In the genomic region with DNA sequence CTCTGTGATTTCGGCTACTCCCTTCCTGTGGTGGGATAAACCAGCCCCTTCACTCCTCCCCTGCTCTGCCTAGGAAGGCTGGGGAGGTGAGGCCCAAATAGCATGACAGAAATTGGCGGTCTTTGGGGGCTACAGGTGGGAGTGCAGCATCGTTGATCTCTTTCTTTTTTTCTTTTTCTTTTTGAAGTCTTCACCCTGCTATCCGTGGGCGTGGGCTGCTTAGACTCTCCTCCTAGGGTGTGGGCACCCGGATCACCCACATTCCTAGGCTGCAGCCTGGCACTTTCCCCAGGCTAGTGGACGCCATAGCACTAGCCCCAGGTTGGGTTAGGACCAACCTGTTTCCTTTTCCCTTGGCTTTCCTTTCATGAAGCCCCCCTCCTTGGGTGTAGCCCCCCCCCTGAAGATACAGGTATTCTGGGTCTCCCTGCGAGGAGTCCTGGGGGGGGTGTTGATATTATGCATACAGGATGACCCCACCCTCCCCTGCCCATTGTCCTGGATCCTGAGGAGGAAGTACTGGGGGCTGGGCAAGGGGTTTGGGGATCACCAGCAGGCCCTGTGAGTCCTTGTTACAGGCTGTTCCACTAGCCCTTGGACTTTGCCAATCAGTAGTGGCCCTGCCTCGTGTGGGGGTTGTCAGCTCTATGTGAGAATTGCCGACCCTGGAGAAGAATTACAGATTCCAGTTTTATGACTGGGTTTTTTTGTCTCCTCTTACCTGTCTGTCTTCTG, we compare ENCODE assay signal across 8 mouse cellular contexts. TPM values are rescaled to one million over a fixed set of nuclear protein-coding genes. Genes with fewer than 3 reads are reported as not detected.
A peak's percentile ranks its signal among the peaks of the same experiment; 100 is the strongest.
DNase-seq lines count a peak whose midpoint lies in the region; ATAC-seq and TF ChIP-seq lines count a peak whose summit lies in the region.

No protein-coding gene starts in this region.

- peak overlapping the region; percentile 92 for H3K4me2 ChIP-seq in heart, embryonic 11.5 days
- peak overlapping the region; percentile 82 for H3K4me2 ChIP-seq in midbrain, postnatal 0 days (ENCODE audit: low read depth, low read length, poor library complexity, severe bottlenecking)

- peak; percentile 23 for DNase-seq in 3T3-L1 (ENCODE audit: low read depth, low spot score)
- DNase-seq in limb, embryonic 10.5 days (ENCODE audit: low spot score): no peak
- no peak for DNase-seq in midbrain, postnatal 0 days (ENCODE audit: low spot score)
- DNase-seq in ovary, adult 18-20 months (ENCODE audit: low spot score): no peak
- DNase-seq in layer of hippocampus, postnatal 36 days: no peak

- peak overlapping the region; percentile 95 for H3K9ac ChIP-seq in heart, embryonic 11.5 days (ENCODE audit: low read depth, low read length)
- H3K9ac ChIP-seq in midbrain, postnatal 0 days (replicated peaks; ENCODE audit: low read length, poor library complexity, severe bottlenecking): peak overlapping the region; percentile 95

- no peak for TF ChIP-seq CTCF in E14TG2a.4 (conservative IDR thresholded peaks at IDR 0.05; ENCODE audit: low read length)
- TF ChIP-seq CTCF in midbrain, postnatal 0 days (IDR thresholded peaks at IDR 0.05): no peak

- no peaks in the 10 kb centered on the region for H3K9me3 ChIP-seq in E14TG2a.4 (ENCODE audit: low read length)
- no peaks in the 10 kb centered on the region for H3K9me3 ChIP-seq in heart, embryonic 11.5 days (replicated peaks; ENCODE audit: control insufficient read depth, low read length)
- no peaks in the 10 kb centered on the region for H3K9me3 ChIP-seq in limb, embryonic 10.5 days (replicated peaks)
- H3K9me3 ChIP-seq in midbrain, postnatal 0 days (ENCODE audit: low read length): no peaks in the 10 kb centered on the region

- peak overlapping the region; percentile 94 for H3K27ac ChIP-seq in heart, embryonic 11.5 days (ENCODE audit: low read depth, low read length)
- H3K27ac ChIP-seq in limb, embryonic 10.5 days: peak overlapping the region; percentile 96
- no peak overlapping the region for H3K27ac ChIP-seq in midbrain, postnatal 0 days (ENCODE audit: low read depth, low read length)

- 11% methylated on average over 10 of the region's 10 CpGs for WGBS in heart, embryonic 11.5 days (ENCODE audit: insufficient replicate concordance)
- 11% methylated on average over 10 of the region's 10 CpGs for whole genome bisulfite sequencing in limb, embryonic 10.5 days
- 14% methylated on average over 10 of the region's 10 CpGs for WGBS in midbrain, postnatal 0 days

- no peaks in the 10 kb centered on the region for H3K27me3 ChIP-seq in E14TG2a.4 (ENCODE audit: insufficient read depth, low read length)
- H3K27me3 ChIP-seq in heart, embryonic 11.5 days (ENCODE audit: control insufficient read depth, insufficient read depth, low read length): no peaks in the 10 kb centered on the region
- H3K27me3 ChIP-seq in limb, embryonic 10.5 days (ENCODE audit: low read depth, poor library complexity, severe bottlenecking): no peaks in the 10 kb centered on the region
- H3K27me3 ChIP-seq in midbrain, postnatal 0 days (ENCODE audit: insufficient read depth, low read length): no peaks in the 10 kb centered on the region

- peak overlapping the region; percentile 92 for H3K4me3 ChIP-seq in E14TG2a.4 (replicated peaks; ENCODE audit: low read length)
- peak overlapping the region; percentile 92 for H3K4me3 ChIP-seq in heart, embryonic 11.5 days (ENCODE audit: low read depth, low read length)
- H3K4me3 ChIP-seq in limb, embryonic 10.5 days: peak overlapping the region; percentile 96
- H3K4me3 ChIP-seq in midbrain, postnatal 0 days (ENCODE audit: low read depth, low read length): peak overlapping the region; percentile 98

- H3K36me3 ChIP-seq in E14TG2a.4 (ENCODE audit: insufficient read depth, low read length): peaks cover 41% of the 10 kb centered on the region
- H3K36me3 ChIP-seq in heart, embryonic 11.5 days (ENCODE audit: control insufficient read depth, insufficient read depth, low read length): peaks cover 21% of the 10 kb centered on the region
- H3K36me3 ChIP-seq in limb, embryonic 10.5 days: peaks cover 42% of the 10 kb centered on the region
- peaks cover 32% of the 10 kb centered on the region for H3K36me3 ChIP-seq in midbrain, postnatal 0 days (ENCODE audit: insufficient read depth, low read length)

- ATAC-seq in heart, embryonic 11.5 days (replicated peaks; ENCODE audit: insufficient number of reproducible peaks, low FRiP score, low TSS enrichment): no peak
- no peak for ATAC-seq in midbrain, postnatal 0 days (ENCODE audit: low FRiP score)
- ATAC-seq in activated CD4-positive, CD25-positive, alpha-beta regulatory T cell, adult 4 months: no peak

- peaks cover 52% of the 10 kb centered on the region for H3K4me1 ChIP-seq in E14TG2a.4 (replicated peaks; ENCODE audit: low read depth, low read length)
- peaks cover 20% of the 10 kb centered on the region for H3K4me1 ChIP-seq in heart, embryonic 11.5 days (ENCODE audit: control insufficient read depth, insufficient read depth, low read length)
- peaks cover 34% of the 10 kb centered on the region for H3K4me1 ChIP-seq in limb, embryonic 10.5 days
- peaks cover 9% of the 10 kb centered on the region; the same call in 1 of the 2 replicates for H3K4me1 ChIP-seq in midbrain, postnatal 0 days (ENCODE audit: insufficient read depth, low read length)

RNA-seq across cellular contexts. Expression of a gene that starts 1.0 kb away (rescaled TPM):
- 9.8 and 11.4 TPM in 2 replicates for polyA plus RNA-seq in heart, embryonic 11.5 days (2014; fragmentation: Nextera tagmentation; extraction: Ambion mirVana)
- 2.0 and 2.2 TPM in 2 replicates for polyA plus RNA-seq in limb, embryonic 10.5 days (2016; fragmentation: Nextera tagmentation; extraction: Ambion mirVana)
- 30.9 and 31.7 TPM in 2 replicates for total RNA-seq in midbrain, postnatal 0 days (2014; rRNA removed)
- 1.6 and 1.9 TPM in 2 replicates for polyA plus RNA-seq in midbrain, postnatal 0 days (2015; fragmentation: Nextera tagmentation; extraction: Ambion mirVana)
- polyA plus RNA-seq in activated CD4-positive, CD25-positive, alpha-beta regulatory T cell, adult 4 months (2017; shearing (Covaris generic)): 1 to 10 TPM; 1.5 TPM
- 10 to 100 TPM; 75.2 to 83.8 TPM for total RNA-seq in layer of hippocampus, postnatal 36 days (2021)

RNA-seq across cellular contexts. Expression of a gene that starts 1.4 kb away (rescaled TPM):
- polyA plus RNA-seq in heart, embryonic 11.5 days (2014; fragmentation: Nextera tagmentation; extraction: Ambion mirVana): 0.89 and 2.2 TPM in 2 replicates
- 1.1 and 1.2 TPM in 2 replicates for polyA plus RNA-seq in limb, embryonic 10.5 days (2016; fragmentation: Nextera tagmentation; extraction: Ambion mirVana)
- total RNA-seq in midbrain, postnatal 0 days (2014; rRNA removed): 1.7 and 4.8 TPM in 2 replicates
- 2.1 and 2.2 TPM in 2 replicates for polyA plus RNA-seq in midbrain, postnatal 0 days (2015; fragmentation: Nextera tagmentation; extraction: Ambion mirVana)
- polyA plus RNA-seq in activated CD4-positive, CD25-positive, alpha-beta regulatory T cell, adult 4 months (2017; shearing (Covaris generic)): under 1 TPM in 1 of 2 experiments, not detected in 1; 0.63 TPM
- total RNA-seq in layer of hippocampus, postnatal 36 days (2021): 1 to 10 TPM; 3.0 to 3.5 TPM

RNA-seq across cellular contexts. Expression of a gene that starts 13.5 kb away (rescaled TPM):
- polyA plus RNA-seq in heart, embryonic 11.5 days (2014; fragmentation: Nextera tagmentation; extraction: Ambion mirVana): 10.6 and 14.4 TPM in 2 replicates
- 8.9 and 11.6 TPM in 2 replicates for polyA plus RNA-seq in limb, embryonic 10.5 days (2016; fragmentation: Nextera tagmentation; extraction: Ambion mirVana)
- total RNA-seq in midbrain, postnatal 0 days (2014; rRNA removed): 20.3 and 24.0 TPM in 2 replicates
- polyA plus RNA-seq in midbrain, postnatal 0 days (2015; fragmentation: Nextera tagmentation; extraction: Ambion mirVana): 23.6 and 24.5 TPM in 2 replicates
- polyA plus RNA-seq in activated CD4-positive, CD25-positive, alpha-beta regulatory T cell, adult 4 months (2017; shearing (Covaris generic)): 10 to 100 TPM; 11.3 to 14.0 TPM
- 100 to 1,000 TPM; 362 to 388 TPM for total RNA-seq in layer of hippocampus, postnatal 36 days (2021)

RNA-seq across cellular contexts. Expression of a gene that starts 32.2 kb away (rescaled TPM):
- polyA plus RNA-seq in heart, embryonic 11.5 days (2014; fragmentation: Nextera tagmentation; extraction: Ambion mirVana): 187 and 201 TPM in 2 replicates
- 182 and 196 TPM in 2 replicates for polyA plus RNA-seq in limb, embryonic 10.5 days (2016; fragmentation: Nextera tagmentation; extraction: Ambion mirVana)
- 41.9 and 45.3 TPM in 2 replicates for total RNA-seq in midbrain, postnatal 0 days (2014; rRNA removed)
- polyA plus RNA-seq in midbrain, postnatal 0 days (2015; fragmentation: Nextera tagmentation; extraction: Ambion mirVana): 125 and 131 TPM in 2 replicates
- polyA plus RNA-seq in activated CD4-positive, CD25-positive, alpha-beta regulatory T cell, adult 4 months (2017; shearing (Covaris generic)): 100 to 1,000 TPM; 126 to 150 TPM
- 10 to 100 TPM; 48.2 to 50.8 TPM for total RNA-seq in layer of hippocampus, postnatal 36 days (2021)

RNA-seq across cellular contexts. Expression of a gene that starts 44.4 kb away (rescaled TPM):
- polyA plus RNA-seq in heart, embryonic 11.5 days (2014; fragmentation: Nextera tagmentation; extraction: Ambion mirVana): 272 and 313 TPM in 2 replicates
- polyA plus RNA-seq in limb, embryonic 10.5 days (2016; fragmentation: Nextera tagmentation; extraction: Ambion mirVana): 67.8 and 75.6 TPM in 2 replicates
- 7.2 and 9.9 TPM in 2 replicates for total RNA-seq in midbrain, postnatal 0 days (2014; rRNA removed)
- 5.8 and 7.6 TPM in 2 replicates for polyA plus RNA-seq in midbrain, postnatal 0 days (2015; fragmentation: Nextera tagmentation; extraction: Ambion mirVana)
- 10 to 100 TPM; 20.9 to 21.4 TPM for polyA plus RNA-seq in activated CD4-positive, CD25-positive, alpha-beta regulatory T cell, adult 4 months (2017; shearing (Covaris generic))
- total RNA-seq in layer of hippocampus, postnatal 36 days (2021): 1 to 10 TPM; 5.2 to 7.4 TPM
